Mouse (Mus musculus) heart, embryonic 11.5 days (tissue): Measurements from ENCODE around the gene Eif3k. TPM values are rescaled to one million over a fixed set of nuclear protein-coding genes. Genes with fewer than 3 reads are reported as not detected.

ENCODE experiments used
- ATAC-seq: fragments of 200-750 bp; cut with Nextera tagmentation; replicated peaks from 2 replicates; pipeline ENCODE4 v1.8.0; 2017; ENCODE audit warnings: moderate library complexity; ENCODE audit not compliant: insufficient number of reproducible peaks, low FRiP score, low TSS enrichment
- H3K27ac ChIP-seq: fragments of 300-500 bp; sonication (generic); 2 replicates; pipeline ENCODE4 v1.5.1; 2014; ENCODE audit warnings: mild to moderate bottlenecking, low read depth, low read length
- H3K27me3 ChIP-seq: fragments of 300-500 bp; sonication (generic); 2 replicates; pipeline ENCODE4 v1.6.1; 2014; ENCODE audit warnings: mild to moderate bottlenecking, low read length, mixed read lengths; ENCODE audit not compliant: control insufficient read depth, insufficient read depth
- H3K36me3 ChIP-seq: fragments of 300-500 bp; sonication (generic); 2 replicates; pipeline ENCODE4 v1.6.1; 2014; ENCODE audit warnings: mild to moderate bottlenecking, low read length, moderate library complexity, mixed read lengths; ENCODE audit not compliant: control insufficient read depth, insufficient read depth
- H3K4me1 ChIP-seq: fragments of 300-500 bp; sonication (generic); 2 replicates; pipeline ENCODE4 v1.6.1; 2014; ENCODE audit warnings: low read length; ENCODE audit not compliant: control insufficient read depth, insufficient read depth
- H3K4me2 ChIP-seq: fragments of 300-500 bp; sonication (generic); 2 replicates; pipeline ENCODE4 v1.6.1; 2014; ENCODE audit warnings: mild to moderate bottlenecking, moderate library complexity
- H3K4me3 ChIP-seq: fragments of 300-500 bp; sonication (generic); 2 replicates; pipeline ENCODE4 v1.5.1; 2014; ENCODE audit warnings: low read depth, low read length
- H3K9ac ChIP-seq: fragments of 300-500 bp; sonication (generic); 2 replicates; pipeline ENCODE4 v1.6.1; 2014; ENCODE audit warnings: mild to moderate bottlenecking, low read depth, low read length, moderate library complexity
- H3K9me3 ChIP-seq: fragments of 300-500 bp; sonication (generic); replicated peaks from 2 replicates; pipeline ENCODE4 v1.6.1; 2016; ENCODE audit warnings: low read length; ENCODE audit not compliant: control insufficient read depth
- WGBS: fragments of 180-500 bp; shearing (Covaris S2); extraction: QIAGEN DNeasy Blood & Tissue Kit; methylation state at CpG from one replicate; pipeline ENCODE4 v1.1.7; 2014; ENCODE audit not compliant: insufficient replicate concordance; 5-methylcytosine and 5-hydroxymethylcytosine counted together
- polyA plus RNA-seq: library from polyadenylated mRNA; unstranded; fragments of >200 nt; fragmentation: Nextera tagmentation; extraction: Ambion mirVana; gene quantifications from 2 replicates; pipeline ENCODE4 v1.2.1, GENCODE M21; 2014

Eif3k gene
- polyA plus RNA-seq, 1 experiment from 2014 or later, result 286 TPM

DNA sequence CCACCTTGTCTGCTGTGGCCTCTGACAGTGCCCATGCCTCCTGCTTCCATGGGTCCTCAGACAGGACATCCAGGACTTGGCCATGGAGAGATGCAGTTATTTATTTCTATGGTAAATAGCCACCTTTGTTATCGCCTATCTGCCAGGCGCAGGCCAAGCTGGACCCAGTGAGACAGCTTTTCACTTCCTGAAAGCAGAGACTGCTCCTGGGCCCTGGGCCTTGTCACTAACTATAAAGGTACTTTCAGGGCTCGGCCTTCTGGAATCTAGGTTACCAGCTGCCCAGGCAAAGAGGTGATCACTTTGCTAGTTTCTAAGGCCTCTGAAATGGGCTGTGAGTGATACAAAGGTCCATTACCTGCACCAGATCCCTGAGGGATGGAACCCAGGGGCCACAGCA lies 56.9 kb downstream of the Eif3k start:
- Histone ChIP-seq H3K27ac (peak overlapping the region; percentile 99), H3K4me2 (peak overlapping the region; percentile 41), H3K4me3 (no peak overlapping the region), H3K9ac (peak overlapping the region; percentile 69), H3K4me1 (peaks cover 75% of the 10 kb centered on the region), H3K36me3 (no peaks in the 10 kb centered on the region), H3K9me3 (no peaks in the 10 kb centered on the region), H3K27me3 (no peaks in the 10 kb centered on the region)
- no peak for ATAC-seq
- 54% methylated on average over 3 of the region's 3 CpGs for WGBS

DNA sequence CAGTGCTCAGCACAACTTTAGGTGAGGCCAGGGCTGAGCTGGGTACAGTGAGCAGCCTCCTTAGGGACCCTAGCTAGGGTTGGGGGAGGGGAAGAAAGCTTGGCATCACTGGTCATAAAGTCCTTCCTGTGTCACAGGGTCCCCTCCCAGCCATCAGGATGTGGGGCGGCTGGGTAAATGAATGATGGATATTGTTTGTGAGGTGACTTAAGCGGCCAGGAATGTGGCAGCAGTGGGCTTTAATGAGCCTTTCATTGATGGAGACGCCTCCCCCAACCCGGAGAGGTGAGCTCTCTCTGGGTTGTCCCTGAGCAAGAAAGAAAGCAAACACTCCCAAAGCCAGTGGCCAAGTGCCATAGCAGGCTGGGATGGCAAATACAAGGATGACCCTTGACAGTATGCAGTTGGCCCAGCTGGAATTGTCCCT lies 57.8 kb downstream of the Eif3k start:
- Histone ChIP-seq H3K27me3 (no peaks in the 10 kb centered on the region), H3K27ac (peak overlapping the region; percentile 99), H3K9me3 (no peaks in the 10 kb centered on the region), H3K4me3 (no peak overlapping the region), H3K4me1 (peaks cover 75% of the 10 kb centered on the region), H3K4me2 (peak overlapping the region; percentile 25), H3K36me3 (no peaks in the 10 kb centered on the region), H3K9ac (peak overlapping the region; percentile 59)
- WGBS, result 22% methylated on average over 4 of the region's 4 CpGs
- no peak for ATAC-seq

DNA sequence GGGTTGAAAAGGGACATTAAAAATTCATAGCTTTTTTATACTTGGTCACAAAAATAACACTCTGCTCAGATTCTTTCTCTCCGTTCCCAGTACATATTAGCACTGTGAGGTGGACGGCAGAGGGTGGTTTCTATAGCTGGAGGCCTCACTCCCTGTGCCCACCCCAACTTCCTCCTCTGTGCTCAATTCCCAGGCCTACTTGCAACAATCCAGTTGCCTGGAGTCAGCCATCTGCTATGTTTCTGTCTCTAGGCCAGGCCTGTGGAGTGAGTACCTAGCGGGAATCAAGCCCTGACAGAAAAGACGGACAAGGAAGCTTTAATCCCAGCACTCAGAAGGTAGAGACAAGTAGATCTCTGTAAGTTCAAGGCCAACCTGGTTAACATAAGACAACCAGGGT lies 59.1 kb downstream of the Eif3k start:
- WGBS, result 65% methylated on average over 4 of the region's 4 CpGs
- no peak for ATAC-seq
- H3K9ac ChIP-seq, result no peak overlapping the region
- no peak overlapping the region for H3K4me2 ChIP-seq
- H3K36me3 ChIP-seq, result peaks cover 11% of the 10 kb centered on the region
- peaks cover 88% of the 10 kb centered on the region for H3K4me1 ChIP-seq
- H3K27ac ChIP-seq, result peak overlapping the region; percentile 99
- no peaks in the 10 kb centered on the region for H3K9me3 ChIP-seq
- no peak overlapping the region for H3K4me3 ChIP-seq
- no peaks in the 10 kb centered on the region for H3K27me3 ChIP-seq

DNA sequence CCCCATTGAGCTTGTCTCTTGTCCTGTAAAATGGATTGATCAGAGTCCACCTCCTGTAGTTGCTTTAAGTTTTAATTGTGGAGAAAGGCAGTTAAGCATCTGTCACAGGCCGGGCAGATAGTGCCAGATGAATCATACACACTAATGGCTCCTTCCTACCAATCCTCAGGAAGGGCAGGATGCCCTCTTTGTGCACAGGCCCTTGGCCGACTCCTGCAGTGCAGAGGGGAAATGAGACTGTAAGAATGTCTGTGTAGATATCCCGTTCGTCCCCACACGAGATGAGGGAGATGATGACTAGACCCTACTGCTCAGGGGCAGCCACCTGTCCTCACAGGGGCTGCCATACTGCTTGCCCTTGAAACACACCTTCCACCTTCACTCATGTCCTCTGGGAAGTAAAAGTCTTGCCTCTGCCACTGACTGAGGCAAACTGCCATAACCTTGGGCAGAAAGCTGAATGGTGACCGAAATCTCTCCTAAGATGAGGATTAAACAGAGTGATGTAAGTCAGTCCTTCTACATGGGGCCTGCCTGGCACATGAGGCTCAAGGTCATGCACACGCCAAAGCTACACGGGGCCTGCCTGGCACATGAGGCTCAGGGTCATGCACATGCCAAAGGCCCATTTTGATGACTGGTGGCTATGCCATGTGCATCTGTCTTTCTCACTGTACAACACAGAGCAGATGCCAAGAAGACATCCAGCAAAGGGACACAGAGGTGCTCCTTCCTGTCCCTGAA lies 59.8 kb downstream of the Eif3k start:
- Histone ChIP-seq H3K27me3 (no peaks in the 10 kb centered on the region), H3K36me3 (peaks cover 12% of the 10 kb centered on the region), H3K27ac (peak overlapping the region; percentile 99), H3K9me3 (no peaks in the 10 kb centered on the region), H3K4me3 (no peak overlapping the region), H3K4me2 (no peak overlapping the region), H3K9ac (peak overlapping the region; percentile 13; the same call in 1 of the 2 replicates), H3K4me1 (peaks cover 90% of the 10 kb centered on the region)
- ATAC-seq, result no peak
- 68% methylated on average over 8 of the region's 8 CpGs for WGBS

Other genes starting within 250 kb of the Eif3k start
- 133 and 134 TPM in 2 replicates for gene Mrps12, start 240.0 kb downstream of the Eif3k start, polyA plus RNA-seq
- 20.9 and 21.2 TPM in 2 replicates for gene Sars2, start 239.9 kb downstream of the Eif3k start, polyA plus RNA-seq
- not detected in 2 replicates for gene Ccer2, start 225.7 kb downstream of the Eif3k start, polyA plus RNA-seq
- gene Sirt2, start 215.1 kb downstream of the Eif3k start, polyA plus RNA-seq, result 52.2 and 55.3 TPM in 2 replicates
- gene Nfkbib, start 214.4 kb downstream of the Eif3k start, polyA plus RNA-seq, result 34.7 and 38.0 TPM in 2 replicates
- 2.4 and 2.5 TPM in 2 replicates for gene Rinl, start 192.9 kb downstream of the Eif3k start, polyA plus RNA-seq
- 210 and 212 TPM in 2 replicates for gene Hnrnpl, start 173.3 kb downstream of the Eif3k start, polyA plus RNA-seq
- gene Ech1, start 156.6 kb downstream of the Eif3k start, polyA plus RNA-seq, result 139 and 149 TPM in 2 replicates
- 2.2 and 3.9 TPM in 2 replicates for gene Lgals4, start 148.0 kb downstream of the Eif3k start, polyA plus RNA-seq
- gene Lgals7, start 118.0 kb downstream of the Eif3k start, polyA plus RNA-seq, result 0.82 and 1.0 TPM in 2 replicates
- gene Capn12, start 100.4 kb downstream of the Eif3k start, polyA plus RNA-seq, result 0.46 and 0.70 TPM in 2 replicates
- 227 and 262 TPM in 2 replicates for gene Actn4, start 19.5 kb downstream of the Eif3k start, polyA plus RNA-seq
- gene Map4k1, start 186 bp upstream of the Eif3k start, polyA plus RNA-seq, result 6.8 and 6.9 TPM in 2 replicates
- gene Ryr1, start 143.3 kb upstream of the Eif3k start, polyA plus RNA-seq, result 0.08 and 0.31 TPM in 2 replicates
- 0.83 and 1.00 TPM in 2 replicates for gene Rasgrp4, start 153.0 kb upstream of the Eif3k start, polyA plus RNA-seq
- 8.3 and 10.7 TPM in 2 replicates for gene Fam98c, start 174.4 kb upstream of the Eif3k start, polyA plus RNA-seq
- 0.42 and 1.1 TPM in 2 replicates for gene Ggn, start 188.3 kb upstream of the Eif3k start, polyA plus RNA-seq
- gene Spred3, start 188.5 kb upstream of the Eif3k start, polyA plus RNA-seq, result 2.5 and 3.5 TPM in 2 replicates
- 235 and 252 TPM in 2 replicates for gene Psmd8, start 198.8 kb upstream of the Eif3k start, polyA plus RNA-seq
- gene Catsperg1, start 232.2 kb upstream of the Eif3k start, polyA plus RNA-seq, result 0.37 and 0.44 TPM in 2 replicates